Mouse (Mus musculus) pancreas, adult 10 weeks (tissue): ENCODE results near the gene Gm29110. TPM values are rescaled to one million over a fixed set of nuclear protein-coding genes. Genes with fewer than 3 reads are reported as not detected.

ENCODE experiments used
- polyA plus RNA-seq: library from polyadenylated mRNA; stranded (reverse); fragments of 350-450 nt; fragmentation: Illumina TruSeq; extraction: RNeasy Lipid Tissue Mini Kit (QIAGEN cat#74804); gene quantifications from one replicate; pipeline ENCODE4 v1.2.3, GENCODE M21; 2015; ENCODE audit warnings: low read depth, low replicate concordance; ENCODE audit not compliant: insufficient read depth

The Gm29110 gene
- polyA plus RNA-seq: not detected

GRCm38 (mm10) chrY:74470231-74470630, at the start of gene Gm29110:
Gene Gm29110, plus strand, starts transcription at chrY:74470531.

Other genes starting within 250 kb of the Gm29110 start
- gene Gm21913, start 153.4 kb downstream of the Gm29110 start, polyA plus RNA-seq: not detected